Mouse (Mus musculus) heart, adult 2 months (tissue): ENCODE measurements at regions not wholly inside any gene's neighbourhood (a gene's known extent, or its start where the extent isn't known, plus 50 kb on each side); places are given as distances from the start of the nearest gene placed in this dataset.

Source experiments
- CTCF ChIP-seq: fragments of 200-600 bp; IDR thresholded peaks from 2 replicates; pipeline ENCODE4 v1.8.1; 2022; ENCODE audit warnings: antibody characterized with exemption, mild to moderate bottlenecking, moderate library complexity
- EP300 ChIP-seq: fragments of 200-500 bp; IDR thresholded peaks from 2 replicates; pipeline ENCODE4 v1.6.1; 2011; ENCODE audit warnings: low read depth, low read length, control low read depth; ENCODE audit not compliant: insufficient read depth
- POLR2A ChIP-seq: fragments of 200-500 bp; IDR thresholded peaks from 2 replicates; pipeline ENCODE4 v1.6.1; 2011; ENCODE audit warnings: mild to moderate bottlenecking, low read depth, low read length, control low read depth; ENCODE audit not compliant: insufficient read depth

GRCm38 (mm10) chr6:76778201-76778600, 280.6 kb upstream of the Gm9008 start:
- TF ChIP-seq CTCF (no peak), POLR2A (no peak), EP300 (no peak)
